Mouse (Mus musculus): ENCODE results near the gene Tecpr2.

- no peak for TF ChIP-seq ZNF384 (IDR thresholded peaks at IDR 0.05; ENCODE audit: low read depth, low read length)
- TF ChIP-seq POLR2A (IDR thresholded peaks at IDR 0.05; ENCODE audit: control insufficient read depth in 1 of 2, insufficient read depth in 1 of 2, low read depth in 1 of 2, low read length in 2 of 2, poor library complexity in 1 of 2) = no peak
- TF ChIP-seq CTCF (IDR thresholded peaks at IDR 0.05 in 2 of 3, conservative IDR thresholded peaks at IDR 0.05 in 1 of 3; ENCODE audit: control insufficient read depth in 1 of 3, insufficient read depth in 1 of 3, low read depth in 2 of 3, low read length in 3 of 3, poor library complexity in 1 of 3, severe bottlenecking in 1 of 3) = no peak
Observed at GRCm38 (mm10) chr12:110888606-110889005, 458 bp upstream of the Tecpr2 start.

Measured in MEL (cell line).